Mouse (Mus musculus): ENCODE data around the gene Rapgef5. TPM values are rescaled to one million over a fixed set of nuclear protein-coding genes. Genes with fewer than 3 reads are reported as not detected.
A peak's percentile ranks its signal among the peaks of the same experiment; 100 is the strongest.

Gene Rapgef5
- polyA plus RNA-seq (2015; fragmentation: Nextera tagmentation; extraction: Ambion mirVana): 15.2 and 16.6 TPM in 2 replicates

- no peak within 1 kb of the TSS for H3K4me3 ChIP-seq (ENCODE audit: low read length)
- no peaks in the 10 kb centered on the region for H3K4me1 ChIP-seq (ENCODE audit: control insufficient read depth, insufficient read depth, low read length)
- 85% methylated on average over 2 of the region's 2 CpGs for WGBS
- H3K27ac ChIP-seq (ENCODE audit: low read length): no peak within 1 kb of the TSS
- H3K36me3 ChIP-seq (ENCODE audit: control insufficient read depth, insufficient read depth): no peaks in the 10 kb centered on the region
- no peaks in the 10 kb centered on the region for H3K27me3 ChIP-seq (ENCODE audit: control insufficient read depth, insufficient read depth, low read length)
- no peaks in the 10 kb centered on the region for H3K9me3 ChIP-seq (replicated peaks; ENCODE audit: control insufficient read depth, low read length)
- H3K4me2 ChIP-seq (ENCODE audit: low read depth, low read length): no peak within 1 kb of the TSS
- ATAC-seq (replicated peaks; ENCODE audit: extremely low read depth, insufficient read depth, low FRiP score): no peak
- H3K9ac ChIP-seq (ENCODE audit: low read length): no peak within 1 kb of the TSS
Observed at GRCm38 (mm10) chr12:117516179-117516578, at the start of gene Rapgef5. TSS of gene Rapgef5 (plus strand) at chr12:117516479.

GRCm38 (mm10) chr12:117468329-117468728 lies 48.0 kb upstream of the Rapgef5 start:
- 0 out of 2 replicates have a peak, but pooled peaks cover 2% of the 10 kb centered on the region for H3K9me3 ChIP-seq (replicated peaks; ENCODE audit: control insufficient read depth, low read length)
- peak; percentile 67 for ATAC-seq (replicated peaks; ENCODE audit: extremely low read depth, insufficient read depth, low FRiP score)
- H3K27ac ChIP-seq (ENCODE audit: low read length): no peak overlapping the region
- no peak overlapping the region for H3K4me2 ChIP-seq (ENCODE audit: low read depth, low read length)
- 0 out of 2 replicates have a peak, but pooled peaks cover 6% of the 10 kb centered on the region for H3K4me1 ChIP-seq (ENCODE audit: control insufficient read depth, insufficient read depth, low read length)
- H3K36me3 ChIP-seq (ENCODE audit: control insufficient read depth, insufficient read depth): no peaks in the 10 kb centered on the region
- H3K4me3 ChIP-seq (ENCODE audit: low read length): no peak overlapping the region
- H3K27me3 ChIP-seq (ENCODE audit: control insufficient read depth, insufficient read depth, low read length): no peaks in the 10 kb centered on the region
- no peak overlapping the region for H3K9ac ChIP-seq (ENCODE audit: low read length)
- 10% methylated on average over 5 of the region's 5 CpGs for WGBS

GRCm38 (mm10) chr12:117479014-117479413 lies 37.3 kb upstream of the Rapgef5 start:
- no peak overlapping the region for H3K4me3 ChIP-seq (ENCODE audit: low read length)
- 45% methylated on average over 3 of the region's 3 CpGs for WGBS
- H3K27me3 ChIP-seq (ENCODE audit: control insufficient read depth, insufficient read depth, low read length): no peaks in the 10 kb centered on the region
- no peaks in the 10 kb centered on the region for H3K36me3 ChIP-seq (ENCODE audit: control insufficient read depth, insufficient read depth)
- no peaks in the 10 kb centered on the region for H3K9me3 ChIP-seq (replicated peaks; ENCODE audit: control insufficient read depth, low read length)
- H3K27ac ChIP-seq (ENCODE audit: low read length): no peak overlapping the region
- H3K4me1 ChIP-seq (ENCODE audit: control insufficient read depth, insufficient read depth, low read length): peaks cover 17% of the 10 kb centered on the region
- H3K4me2 ChIP-seq (ENCODE audit: low read depth, low read length): no peak overlapping the region
- ATAC-seq (replicated peaks; ENCODE audit: extremely low read depth, insufficient read depth, low FRiP score): no peak
- no peak overlapping the region for H3K9ac ChIP-seq (ENCODE audit: low read length)

DNA sequence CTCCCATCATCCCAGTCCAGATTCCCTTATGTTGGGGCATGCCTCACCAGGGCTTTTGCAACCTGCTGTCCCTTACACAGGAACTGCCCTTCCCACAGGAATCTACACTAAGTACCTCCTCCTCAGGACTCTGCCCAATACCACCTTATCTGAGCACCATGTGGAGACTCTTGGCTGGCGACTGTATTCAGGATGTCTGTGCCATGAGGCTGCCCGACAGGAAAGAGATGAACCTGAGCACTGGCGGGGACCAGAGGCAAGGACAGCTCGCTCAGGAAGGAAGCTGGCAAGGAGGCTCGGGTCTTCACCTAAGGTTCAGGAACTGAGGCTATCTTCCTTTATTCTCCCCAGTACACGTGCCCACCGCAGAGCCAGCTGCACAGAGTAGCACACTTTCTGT lies 36.6 kb upstream of the Rapgef5 start:
- peaks cover 17% of the 10 kb centered on the region for H3K4me1 ChIP-seq (ENCODE audit: control insufficient read depth, insufficient read depth, low read length)
- H3K27me3 ChIP-seq (ENCODE audit: control insufficient read depth, insufficient read depth, low read length): no peaks in the 10 kb centered on the region
- ATAC-seq (replicated peaks; ENCODE audit: extremely low read depth, insufficient read depth, low FRiP score): peak; percentile 30
- H3K4me3 ChIP-seq (ENCODE audit: low read length): no peak overlapping the region
- no peak overlapping the region for H3K4me2 ChIP-seq (ENCODE audit: low read depth, low read length)
- no peaks in the 10 kb centered on the region for H3K36me3 ChIP-seq (ENCODE audit: control insufficient read depth, insufficient read depth)
- no peaks in the 10 kb centered on the region for H3K9me3 ChIP-seq (replicated peaks; ENCODE audit: control insufficient read depth, low read length)
- H3K9ac ChIP-seq (ENCODE audit: low read length): no peak overlapping the region
- no peak overlapping the region for H3K27ac ChIP-seq (ENCODE audit: low read length)
- 31% methylated on average over 7 of the region's 7 CpGs for WGBS

DNA sequence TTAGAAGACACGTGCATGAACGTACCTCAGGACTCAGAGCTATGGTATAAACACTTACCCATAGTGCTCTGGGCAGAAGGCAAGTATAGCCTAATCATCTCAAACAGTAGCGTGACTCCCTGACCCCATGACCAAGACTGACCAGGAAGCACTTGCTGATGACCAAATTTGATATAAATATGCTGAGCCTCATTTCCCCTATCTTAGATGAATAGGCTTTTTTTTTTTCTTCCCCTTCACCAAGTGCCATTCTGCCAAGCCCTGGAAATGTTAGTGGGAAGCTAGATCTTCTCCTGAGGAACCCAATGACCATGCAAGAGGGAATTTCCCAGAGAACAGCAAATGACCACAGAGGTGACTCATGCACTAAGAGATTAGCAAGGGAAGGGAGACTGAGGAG lies 35.3 kb upstream of the Rapgef5 start:
- Histone ChIP-seq H3K27me3 (ENCODE audit: control insufficient read depth, insufficient read depth, low read length) (no peaks in the 10 kb centered on the region), H3K9ac (ENCODE audit: low read length) (no peak overlapping the region), H3K4me2 (ENCODE audit: low read depth, low read length) (no peak overlapping the region), H3K27ac (ENCODE audit: low read length) (no peak overlapping the region), H3K4me3 (ENCODE audit: low read length) (no peak overlapping the region), H3K36me3 (ENCODE audit: control insufficient read depth, insufficient read depth) (no peaks in the 10 kb centered on the region), H3K4me1 (ENCODE audit: control insufficient read depth, insufficient read depth, low read length) (peaks cover 17% of the 10 kb centered on the region), H3K9me3 (replicated peaks; ENCODE audit: control insufficient read depth, low read length) (no peaks in the 10 kb centered on the region)
- ATAC-seq (replicated peaks; ENCODE audit: extremely low read depth, insufficient read depth, low FRiP score): no peak
- 73% methylated on average over 3 of the region's 3 CpGs for WGBS

- Histone ChIP-seq H3K4me2 (ENCODE audit: low read depth, low read length) (peak overlapping the region; percentile 27; the same call in 1 of the 2 replicates), H3K4me1 (ENCODE audit: control insufficient read depth, insufficient read depth, low read length) (peaks cover 25% of the 10 kb centered on the region), H3K9ac (ENCODE audit: low read length) (0 out of 2 replicates have a peak overlapping the region, but pooled peaks have one; percentile 8), H3K27me3 (ENCODE audit: control insufficient read depth, insufficient read depth, low read length) (no peaks in the 10 kb centered on the region), H3K4me3 (ENCODE audit: low read length) (no peak overlapping the region), H3K27ac (ENCODE audit: low read length) (peak overlapping the region; percentile 90), H3K9me3 (replicated peaks; ENCODE audit: control insufficient read depth, low read length) (no peaks in the 10 kb centered on the region), H3K36me3 (ENCODE audit: control insufficient read depth, insufficient read depth) (no peaks in the 10 kb centered on the region)
- ATAC-seq (replicated peaks; ENCODE audit: extremely low read depth, insufficient read depth, low FRiP score): peak; percentile 76
- 8% methylated on average over 3 of the region's 3 CpGs for WGBS
Observed at GRCm38 (mm10) chr12:117482665-117483064, 33.6 kb upstream of the Rapgef5 start.

DNA sequence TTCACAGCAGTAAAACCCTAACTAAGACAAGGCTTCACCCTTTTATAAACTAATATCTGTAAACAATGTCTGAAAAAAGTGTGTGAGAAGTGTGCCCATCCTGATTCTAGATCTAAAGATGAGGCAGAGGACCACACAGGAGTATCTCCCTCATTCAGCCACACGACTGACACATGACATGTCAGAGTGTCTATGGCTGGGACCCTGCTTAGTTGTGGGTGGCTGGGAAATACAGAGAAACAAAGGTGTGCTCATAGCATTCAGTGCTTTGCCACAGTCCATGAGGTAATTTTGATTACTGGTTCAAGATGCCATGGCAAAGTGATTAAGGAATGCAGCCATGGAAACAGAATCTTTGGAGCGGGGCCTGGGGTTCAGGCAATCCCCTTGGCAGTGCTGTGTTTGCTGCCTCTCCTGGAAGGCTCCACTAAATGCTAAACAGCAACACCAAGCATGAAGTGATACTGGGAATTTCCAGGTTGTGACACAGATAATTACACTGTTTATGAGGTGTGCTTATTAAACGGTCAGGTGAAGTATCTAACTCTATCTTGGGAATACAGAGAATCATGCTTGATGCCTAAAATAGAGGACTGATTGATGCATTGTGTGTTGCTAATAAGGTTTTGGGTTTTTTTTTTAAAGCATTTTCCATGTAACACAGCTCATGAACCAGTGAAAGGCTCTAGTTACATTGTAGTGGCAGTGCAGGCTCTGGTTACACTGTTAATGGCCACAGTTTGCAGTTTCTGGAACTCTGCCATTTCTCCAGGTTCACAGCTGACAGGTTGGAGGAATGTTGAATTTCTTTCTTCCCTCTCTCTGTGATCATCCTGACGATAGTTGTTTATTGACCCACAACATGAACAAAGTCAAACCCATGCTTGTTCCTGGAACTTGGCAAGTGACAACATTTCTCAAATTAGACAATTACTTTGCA lies 29.9 kb upstream of the Rapgef5 start:
- no peak overlapping the region for H3K4me2 ChIP-seq (ENCODE audit: low read depth, low read length)
- H3K9me3 ChIP-seq (replicated peaks; ENCODE audit: control insufficient read depth, low read length): no peaks in the 10 kb centered on the region
- no peak overlapping the region for H3K27ac ChIP-seq (ENCODE audit: low read length)
- WGBS: 72% methylated on average over 4 of the region's 4 CpGs
- no peak for ATAC-seq (replicated peaks; ENCODE audit: extremely low read depth, insufficient read depth, low FRiP score)
- peaks cover 21% of the 10 kb centered on the region for H3K4me1 ChIP-seq (ENCODE audit: control insufficient read depth, insufficient read depth, low read length)
- no peaks in the 10 kb centered on the region for H3K27me3 ChIP-seq (ENCODE audit: control insufficient read depth, insufficient read depth, low read length)
- H3K4me3 ChIP-seq (ENCODE audit: low read length): no peak overlapping the region
- H3K9ac ChIP-seq (ENCODE audit: low read length): no peak overlapping the region
- no peaks in the 10 kb centered on the region for H3K36me3 ChIP-seq (ENCODE audit: control insufficient read depth, insufficient read depth)

DNA sequence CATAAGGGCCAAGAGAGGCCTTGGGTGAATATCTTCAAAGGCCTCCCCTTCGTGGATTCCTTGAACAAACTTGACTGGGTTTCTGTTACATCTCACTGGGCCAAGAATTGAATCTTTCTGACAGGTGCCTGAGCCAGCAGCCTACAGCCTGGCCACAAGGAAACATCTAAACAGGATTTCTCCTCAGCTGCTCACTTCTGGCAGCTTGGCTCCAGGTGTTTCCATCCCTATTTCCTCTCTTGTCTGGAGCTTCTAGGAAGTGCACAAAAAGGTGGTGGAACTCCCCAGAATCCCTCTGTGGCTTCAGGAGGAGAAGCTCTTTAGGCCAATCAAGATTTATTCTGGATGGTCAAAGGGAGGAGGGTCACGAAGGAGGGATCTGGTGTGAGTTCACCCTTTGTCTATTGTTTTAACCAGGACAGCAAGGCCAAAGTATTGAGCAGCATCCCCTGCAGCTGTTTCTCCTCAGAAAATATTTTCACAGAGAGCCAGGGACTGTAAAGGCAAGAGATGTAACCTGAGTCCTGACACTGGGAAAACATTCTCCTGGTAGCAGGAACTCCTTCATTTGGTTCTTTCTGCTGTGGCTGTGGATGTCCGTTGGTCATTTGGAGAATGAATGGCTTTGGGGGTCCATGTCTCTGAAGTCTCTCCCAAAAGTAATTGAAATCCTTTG lies 19.6 kb upstream of the Rapgef5 start:
- H3K36me3 ChIP-seq (ENCODE audit: control insufficient read depth, insufficient read depth): no peaks in the 10 kb centered on the region
- ATAC-seq (replicated peaks; ENCODE audit: extremely low read depth, insufficient read depth, low FRiP score): no peak
- no peak overlapping the region for H3K4me2 ChIP-seq (ENCODE audit: low read depth, low read length)
- no peak overlapping the region for H3K4me3 ChIP-seq (ENCODE audit: low read length)
- H3K9ac ChIP-seq (ENCODE audit: low read length): no peak overlapping the region
- WGBS: 59% methylated on average over 3 of the region's 3 CpGs
- no peaks in the 10 kb centered on the region for H3K9me3 ChIP-seq (replicated peaks; ENCODE audit: control insufficient read depth, low read length)
- H3K4me1 ChIP-seq (ENCODE audit: control insufficient read depth, insufficient read depth, low read length): peaks cover 3% of the 10 kb centered on the region; the same call in 1 of the 2 replicates
- H3K27ac ChIP-seq (ENCODE audit: low read length): no peak overlapping the region
- H3K27me3 ChIP-seq (ENCODE audit: control insufficient read depth, insufficient read depth, low read length): no peaks in the 10 kb centered on the region

DNA sequence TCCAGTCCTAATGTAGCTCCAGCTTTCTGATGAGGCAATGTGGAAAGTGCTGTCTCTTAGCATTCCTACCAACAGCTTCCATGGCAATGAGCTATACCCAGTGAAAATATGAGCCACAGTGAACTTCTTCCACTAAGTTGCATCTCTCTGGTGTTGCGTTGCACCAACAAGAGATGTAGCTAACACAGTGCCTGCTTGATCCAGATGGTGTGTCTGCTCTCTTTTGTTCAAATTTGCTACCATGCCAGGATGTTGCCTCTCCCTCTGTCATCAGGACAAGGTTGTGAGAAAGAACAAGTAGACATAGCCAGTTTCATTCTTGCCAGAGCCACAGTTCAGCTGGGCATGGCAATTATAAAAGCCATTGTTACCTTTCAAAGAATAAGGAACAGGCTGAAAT lies 18.9 kb upstream of the Rapgef5 start:
- H3K4me3 ChIP-seq (ENCODE audit: low read length): no peak overlapping the region
- peaks cover 3% of the 10 kb centered on the region; the same call in 1 of the 2 replicates for H3K4me1 ChIP-seq (ENCODE audit: control insufficient read depth, insufficient read depth, low read length)
- no peak overlapping the region for H3K9ac ChIP-seq (ENCODE audit: low read length)
- no peak for ATAC-seq (replicated peaks; ENCODE audit: extremely low read depth, insufficient read depth, low FRiP score)
- no peak overlapping the region for H3K4me2 ChIP-seq (ENCODE audit: low read depth, low read length)
- no peaks in the 10 kb centered on the region for H3K27me3 ChIP-seq (ENCODE audit: control insufficient read depth, insufficient read depth, low read length)
- no peaks in the 10 kb centered on the region for H3K36me3 ChIP-seq (ENCODE audit: control insufficient read depth, insufficient read depth)
- H3K9me3 ChIP-seq (replicated peaks; ENCODE audit: control insufficient read depth, low read length): no peaks in the 10 kb centered on the region
- H3K27ac ChIP-seq (ENCODE audit: low read length): no peak overlapping the region
- WGBS: 96% methylated on average over 1 of the region's 1 CpGs
